Mouse (Mus musculus): Measurements from ENCODE around the gene Fcgr1.

DNA sequence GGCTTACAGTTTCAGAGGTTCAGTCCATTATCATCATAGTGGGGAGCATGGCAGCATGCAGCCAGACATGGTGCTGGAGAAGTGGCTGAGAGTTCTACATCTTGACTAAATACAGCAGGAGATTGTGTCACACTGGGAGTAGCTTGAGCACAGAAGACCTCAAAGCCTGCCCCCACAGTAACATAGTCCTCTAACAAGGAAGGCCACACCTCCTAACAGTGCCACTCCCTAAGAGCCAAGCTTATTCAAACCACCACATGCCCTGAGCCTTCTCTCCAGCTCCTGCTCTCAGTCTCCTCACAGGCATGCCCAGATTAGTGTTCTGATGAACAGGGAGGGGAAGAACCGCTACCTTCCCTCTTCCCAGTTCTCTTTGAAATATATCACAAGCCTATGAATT is 42.9 kb upstream of the Fcgr1 start:
- TF ChIP-seq CTCF (IDR thresholded peaks at IDR 0.05; ENCODE audit: control insufficient read depth, insufficient read depth, insufficient read length) (no peak), MYOG (IDR thresholded peaks at IDR 0.05; ENCODE audit: control insufficient read depth, extremely low read depth, insufficient read length) (no peak), MAX (IDR thresholded peaks at IDR 0.05) (no peak), CEBPB (IDR thresholded peaks at IDR 0.05; ENCODE audit: low read depth) (no peak), USF1 (IDR thresholded peaks at IDR 0.05; ENCODE audit: low read depth) (no peak), FOSL1 (IDR thresholded peaks at IDR 0.05; ENCODE audit: insufficient read depth, low read length, poor library complexity, severe bottlenecking) (no peak), MYOD1 (IDR thresholded peaks at IDR 0.05; ENCODE audit: control insufficient read depth, insufficient read length, low read depth) (no peak)

Measured in C2C12 (cell line).